Mouse (Mus musculus): ENCODE data around the gene Capn9.

Capn9 gene

GRCm38 (mm10) chr8:124641599-124641998 lies 65.7 kb downstream of the Capn9 start:
- no peak for DNase-seq (ENCODE audit: low spot score)

- DNase-seq (ENCODE audit: low spot score) = no peak
Observed at GRCm38 (mm10) chr8:124643540-124644339, 67.8 kb downstream of the Capn9 start.

- no peak for DNase-seq (ENCODE audit: low spot score)
Observed at GRCm38 (mm10) chr8:124648311-124648710, 72.4 kb downstream of the Capn9 start.

- no peak for DNase-seq (ENCODE audit: low spot score)
Observed at GRCm38 (mm10) chr8:124651776-124652175, 75.9 kb downstream of the Capn9 start.

GRCm38 (mm10) chr8:124652546-124652945 lies 76.6 kb downstream of the Capn9 start:
- no peak for DNase-seq (ENCODE audit: low spot score)

GRCm38 (mm10) chr8:124653568-124654475 lies 77.9 kb downstream of the Capn9 start:
- no peak for DNase-seq (ENCODE audit: low spot score)

- no peak for DNase-seq (ENCODE audit: low spot score)
Observed at GRCm38 (mm10) chr8:124657961-124658360, 82.0 kb downstream of the Capn9 start.

- no peak for DNase-seq (ENCODE audit: low spot score)
Observed at GRCm38 (mm10) chr8:124658415-124658814, 82.5 kb downstream of the Capn9 start.

- DNase-seq (ENCODE audit: low spot score) = no peak
Observed at GRCm38 (mm10) chr8:124661781-124662180, 85.9 kb downstream of the Capn9 start.

- DNase-seq (ENCODE audit: low spot score) = no peak
Observed at GRCm38 (mm10) chr8:124662446-124663111, 86.7 kb downstream of the Capn9 start.

- peak; percentile 46 for DNase-seq (ENCODE audit: low spot score)
Observed at GRCm38 (mm10) chr8:124663112-124663873, 87.4 kb downstream of the Capn9 start, which contains the start of gene 2310022B05Rik. Gene 2310022B05Rik, minus strand, starts transcription at chr8:124663369.

GRCm38 (mm10) chr8:124663874-124664230 lies 87.9 kb downstream of the Capn9 start:
- DNase-seq (ENCODE audit: low spot score) = no peak

- DNase-seq (ENCODE audit: low spot score) = no peak
Observed at GRCm38 (mm10) chr8:124664414-124664813, 88.5 kb downstream of the Capn9 start.
